Mouse (Mus musculus): ENCODE results near the gene Bhlha15. TPM values are rescaled to one million over a fixed set of nuclear protein-coding genes. Genes with fewer than 3 reads are reported as not detected.

Bhlha15 gene
- total RNA-seq, 1 experiment from 2014 or later = 0.61 TPM

DNA sequence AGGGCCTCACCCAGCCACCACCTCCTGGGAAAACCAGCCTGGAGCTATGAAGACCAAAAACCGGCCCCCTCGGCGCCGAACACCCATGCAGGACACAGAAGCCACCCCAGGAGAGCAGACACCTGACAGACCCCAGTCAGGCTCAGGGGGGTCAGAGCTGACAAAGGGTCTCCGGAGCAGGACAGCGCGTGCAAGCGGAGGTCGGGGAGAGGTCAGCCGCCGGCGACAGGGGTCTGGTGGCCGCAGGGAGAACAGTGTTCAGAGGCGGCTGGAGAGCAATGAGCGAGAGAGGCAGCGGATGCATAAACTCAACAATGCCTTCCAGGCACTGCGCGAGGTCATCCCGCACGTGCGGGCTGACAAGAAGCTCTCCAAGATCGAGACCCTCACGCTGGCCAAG is 940 bp downstream of the Bhlha15 start:
- DNase-seq = no peak

DNA sequence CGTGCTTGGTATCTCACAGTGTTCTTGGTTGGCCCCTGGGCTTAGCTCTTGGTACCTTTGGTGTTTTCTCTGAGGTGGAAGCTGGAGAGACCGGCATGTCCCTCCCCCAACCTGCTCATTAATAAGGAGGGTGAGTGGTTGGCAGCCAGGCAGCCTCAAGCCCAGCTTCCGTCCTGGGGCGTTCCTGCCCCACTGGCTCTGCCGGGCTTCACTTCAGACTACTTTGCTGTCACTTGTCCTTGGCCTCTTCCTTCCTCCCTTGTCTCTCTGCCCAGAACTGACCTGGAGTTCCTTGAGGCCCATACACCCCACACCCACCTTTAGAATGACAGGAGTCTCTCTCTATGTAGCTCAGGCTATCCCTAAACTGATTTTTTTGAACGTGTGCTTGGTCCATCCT is 2.6 kb downstream of the Bhlha15 start:
- no peak for DNase-seq

DNA sequence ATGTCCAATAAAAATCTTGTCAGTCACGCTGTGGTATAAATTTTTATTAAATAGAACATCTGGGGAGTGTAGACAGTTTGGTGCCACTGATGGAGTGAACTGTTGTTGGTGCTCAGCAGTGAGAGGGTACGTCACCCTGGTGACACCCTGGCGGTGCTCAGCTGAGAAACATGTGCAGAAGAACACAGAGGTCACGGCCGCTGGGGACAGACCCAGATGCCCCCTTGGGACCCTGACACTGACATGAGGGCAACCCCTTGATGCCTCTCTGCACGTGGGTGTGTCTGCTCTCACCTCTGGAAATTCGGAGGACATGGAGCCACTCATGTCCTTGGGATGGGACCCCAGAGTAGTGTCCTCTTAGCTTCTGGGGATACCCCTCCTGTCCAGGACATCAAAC is 4.3 kb downstream of the Bhlha15 start:
- DNase-seq = no peak

DNA sequence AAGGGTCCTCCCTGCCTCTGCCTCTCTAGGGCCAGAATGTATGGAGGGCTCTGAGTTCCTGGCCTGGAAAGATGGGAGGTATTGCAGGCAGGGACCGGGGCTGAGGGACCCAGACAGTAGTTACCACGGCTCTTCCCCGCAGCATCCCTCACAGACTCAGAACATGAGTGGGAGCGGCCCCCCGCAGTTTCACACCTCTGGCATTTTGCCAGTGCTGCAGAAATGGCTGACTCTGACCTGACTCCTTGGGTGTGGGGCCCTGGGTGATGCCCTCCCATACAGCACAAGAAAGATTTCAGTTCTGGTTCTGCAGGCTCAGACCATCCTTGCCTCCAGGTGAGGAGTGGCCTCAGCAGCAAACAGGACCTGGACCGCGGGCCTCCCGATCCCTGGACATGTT is 5.5 kb downstream of the Bhlha15 start:
- DNase-seq = no peak

DNA sequence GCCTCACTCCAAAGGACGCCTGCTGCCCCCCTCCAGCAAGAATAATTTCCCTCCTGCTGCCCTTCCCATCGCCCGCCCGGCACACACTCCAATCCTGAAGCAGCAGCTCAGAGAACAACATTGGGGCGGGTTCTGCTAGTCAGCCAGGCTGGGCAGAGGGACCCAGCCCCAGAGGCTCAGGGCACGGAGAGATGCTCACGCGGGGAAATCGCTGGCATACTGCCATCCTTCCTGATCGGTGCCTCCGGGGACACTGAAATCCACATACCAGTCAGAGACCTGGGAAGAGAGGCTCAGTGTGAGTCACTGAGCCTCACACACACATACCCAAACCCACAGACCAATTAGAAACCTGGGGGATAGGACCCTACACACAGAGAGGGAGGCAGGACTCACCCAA is 10.5 kb downstream of the Bhlha15 start:
- DNase-seq = no peak

DNA sequence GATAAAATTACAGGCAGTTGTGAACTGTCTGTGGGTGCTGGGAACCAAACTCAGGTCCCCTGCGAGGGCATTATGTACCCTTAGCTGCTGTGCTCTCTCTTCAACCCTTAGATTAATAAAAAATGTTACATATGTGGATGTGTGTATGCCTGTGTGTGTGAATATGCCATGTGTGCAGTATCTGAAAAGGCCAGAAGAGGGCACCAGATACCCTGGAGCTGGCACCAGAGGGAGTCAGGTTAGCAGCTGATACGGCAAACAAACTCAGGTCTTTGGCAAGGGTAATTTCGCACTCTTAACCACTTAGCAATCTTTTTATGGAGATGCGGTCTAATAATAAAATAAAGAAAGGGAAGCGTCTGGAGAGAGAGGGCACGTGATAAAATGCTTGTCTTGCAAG is 12.3 kb downstream of the Bhlha15 start:
- DNase-seq = no peak

DNA sequence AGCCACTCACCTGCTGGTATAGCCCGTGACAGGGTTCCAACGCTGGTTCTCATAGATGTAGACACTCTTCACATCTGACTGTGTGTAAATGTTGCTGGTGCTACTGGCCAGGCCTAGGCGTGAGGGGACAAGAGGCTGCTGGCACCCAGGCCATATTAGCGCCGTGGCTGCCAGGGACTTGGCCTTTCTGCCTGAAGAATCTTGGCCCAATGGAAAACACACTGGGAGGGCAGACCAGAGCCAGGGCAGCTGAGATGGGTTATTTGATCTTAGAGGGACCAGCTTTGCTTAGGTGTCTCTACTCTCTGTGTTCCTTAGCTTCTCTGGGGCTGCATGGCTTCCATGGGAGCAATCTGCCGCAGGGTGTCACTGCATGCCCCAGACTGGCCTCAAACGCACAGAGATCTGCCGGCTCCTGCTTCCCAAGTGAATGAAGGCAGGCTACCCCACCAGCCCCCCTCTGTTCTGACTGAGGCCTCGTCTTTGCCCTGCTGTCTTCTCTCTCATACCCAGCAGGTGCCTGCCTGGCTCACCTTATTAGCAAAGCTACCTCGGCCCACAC is 13.4 kb downstream of the Bhlha15 start:
- DNase-seq = no peak

DNA sequence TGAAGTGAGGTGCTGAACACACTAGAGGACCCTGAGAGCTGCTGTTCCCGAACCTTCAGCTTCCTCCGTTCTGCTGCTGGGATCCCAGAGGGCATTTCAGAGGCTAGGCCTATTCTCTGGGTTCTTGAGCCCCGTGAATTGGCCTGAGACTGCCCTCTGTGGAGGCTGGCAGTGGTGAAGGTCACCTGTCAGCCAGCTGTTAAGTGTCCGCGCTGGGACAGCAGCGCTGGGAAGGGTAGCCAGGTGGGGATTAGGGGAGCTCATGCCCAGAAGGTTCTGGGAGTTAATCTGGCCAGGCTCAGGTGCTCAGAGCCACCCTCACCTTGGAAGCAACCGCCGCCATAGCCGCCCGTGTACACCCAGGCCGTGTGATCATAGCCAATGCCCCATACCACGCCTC is 14.2 kb downstream of the Bhlha15 start:
- no peak for DNase-seq

DNA sequence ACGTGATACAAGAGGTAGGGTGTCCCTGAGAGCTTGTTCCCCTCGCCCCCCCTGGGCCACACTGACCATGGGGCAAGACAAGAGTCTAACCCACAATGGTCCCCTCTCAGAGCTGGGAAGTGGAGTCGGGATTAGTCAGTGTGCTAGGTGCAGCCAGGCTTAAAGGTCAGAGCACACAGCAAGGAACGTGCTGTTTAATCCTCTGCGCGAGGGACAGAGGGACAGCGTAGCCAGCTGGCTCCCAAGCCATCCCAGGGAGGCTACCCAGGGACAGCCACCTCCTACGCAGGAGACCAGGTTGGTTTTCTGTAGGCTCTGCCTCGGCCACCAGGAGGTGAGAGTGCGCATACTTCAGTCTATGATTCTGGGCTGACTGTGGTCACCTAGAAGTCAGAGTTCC is 14.8 kb downstream of the Bhlha15 start:
- DNase-seq = no peak

DNA sequence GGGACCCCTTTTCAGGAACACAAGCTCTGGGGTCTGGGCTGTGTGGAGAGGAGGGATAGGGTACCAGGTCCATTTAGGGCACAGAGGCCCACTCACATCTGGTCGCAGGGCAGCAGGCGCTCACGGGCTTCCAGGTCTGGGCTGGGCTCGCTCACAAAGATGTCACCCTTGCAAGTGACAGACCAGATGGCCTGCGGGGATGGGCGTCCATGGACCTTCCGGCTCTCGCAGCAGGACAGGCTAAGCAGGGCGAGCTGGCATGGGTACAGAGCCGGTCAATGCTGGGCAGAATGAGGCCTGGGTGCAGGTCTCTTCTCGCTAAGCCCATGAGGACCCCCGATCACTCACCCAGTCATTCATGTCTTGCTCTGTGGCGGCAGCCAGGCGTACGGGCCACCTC is 16.0 kb downstream of the Bhlha15 start:
- DNase-seq = no peak

DNA sequence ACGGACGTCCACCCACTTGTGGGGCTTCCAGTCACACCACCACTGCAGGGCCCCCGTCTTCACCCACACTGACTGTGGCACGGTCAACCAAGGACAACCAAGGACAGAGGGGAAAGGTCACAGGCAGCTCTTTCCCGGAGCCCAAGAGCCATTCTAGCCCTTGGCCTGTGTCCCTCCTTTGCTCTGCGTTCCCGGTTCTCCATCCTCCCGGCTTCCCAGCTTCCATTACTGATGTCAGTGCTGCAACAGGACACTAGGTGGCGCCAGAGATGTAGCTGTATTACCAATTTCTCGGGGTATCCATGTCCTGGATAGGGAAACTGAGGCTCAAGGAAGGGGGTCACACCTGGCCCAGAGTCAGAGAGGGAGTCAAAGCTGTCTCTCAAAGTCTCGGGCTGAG is 17.4 kb downstream of the Bhlha15 start:
- DNase-seq = peak; percentile 43

DNA sequence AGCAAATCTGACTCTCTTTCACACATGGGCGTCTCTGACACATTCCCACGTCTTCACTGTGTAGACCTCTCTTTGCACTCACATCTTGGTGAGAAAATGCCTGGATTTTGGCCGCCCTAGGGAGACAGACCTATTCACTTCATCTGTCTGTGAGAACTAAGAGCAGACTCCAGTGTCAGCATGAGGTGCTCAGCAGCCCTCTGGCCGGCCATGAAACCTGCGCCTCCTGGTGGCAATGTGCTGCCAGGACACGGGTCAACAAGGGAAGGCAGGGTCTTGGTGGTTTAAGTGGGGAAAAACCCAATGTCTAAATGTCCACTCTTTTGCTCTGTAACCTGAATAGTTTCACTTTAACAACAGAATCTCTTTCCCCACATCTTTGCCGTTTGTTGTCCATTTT is 24.4 kb downstream of the Bhlha15 start:
- DNase-seq = peak; percentile 75

DNA sequence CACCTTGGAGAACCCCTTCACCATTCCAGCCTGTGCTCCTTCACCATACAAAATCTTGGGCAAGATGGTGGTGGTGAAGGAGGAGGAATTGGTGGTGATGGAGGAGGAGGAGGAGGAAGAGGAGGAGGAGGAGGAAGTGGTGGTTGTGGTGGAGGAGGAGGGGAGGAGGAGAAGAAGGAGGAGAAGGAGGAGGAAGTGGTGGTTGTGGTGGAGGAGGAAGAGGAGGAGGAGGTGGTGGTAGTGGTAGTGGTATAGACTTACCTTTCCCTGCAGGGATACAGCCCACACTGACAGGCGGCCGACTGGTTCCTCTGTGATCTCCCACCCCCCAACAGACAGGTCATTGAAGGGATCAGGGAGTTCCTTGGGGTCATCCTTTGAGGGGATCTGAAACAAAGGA is 25.9 kb downstream of the Bhlha15 start:
- DNase-seq = no peak

DNA sequence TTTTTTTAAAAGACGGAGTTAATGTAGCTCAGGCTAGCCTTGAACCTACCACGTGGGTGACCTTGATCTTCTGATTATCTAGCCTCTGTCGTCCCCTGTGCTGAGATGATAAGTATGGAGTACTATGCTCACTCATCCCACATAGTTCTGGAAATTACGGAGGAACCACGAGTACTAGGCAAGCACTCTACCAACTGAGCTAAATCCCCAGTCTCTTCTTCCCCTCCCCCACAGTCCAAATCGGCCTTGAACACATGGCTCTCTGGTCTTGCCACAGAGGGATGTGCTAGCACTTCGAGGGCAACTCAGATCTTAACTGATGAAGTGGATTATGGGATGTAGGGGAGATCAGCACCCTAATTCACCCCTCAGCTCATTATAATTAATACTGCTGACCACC is 28.0 kb downstream of the Bhlha15 start:
- no peak for DNase-seq

DNA sequence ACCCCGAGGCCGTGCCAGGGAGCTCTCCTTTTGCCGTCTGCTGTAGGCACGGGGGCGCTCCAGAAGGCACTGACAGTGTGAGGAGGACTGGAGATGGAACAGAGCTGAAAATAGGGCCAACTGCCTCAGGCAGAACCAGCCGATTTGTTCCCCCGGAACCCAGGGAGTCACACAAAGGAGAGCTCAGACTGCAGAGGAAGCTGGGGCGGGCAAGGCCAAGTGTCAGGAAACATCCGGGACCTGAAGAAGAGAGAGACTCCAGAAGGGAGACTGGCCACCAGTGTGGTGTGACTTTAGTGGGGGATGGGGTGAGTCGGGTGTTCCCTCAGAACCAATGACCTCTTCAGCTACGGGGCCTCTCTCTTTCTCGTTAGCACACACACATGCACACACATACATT is 29.2 kb downstream of the Bhlha15 start:
- DNase-seq = no peak

DNA sequence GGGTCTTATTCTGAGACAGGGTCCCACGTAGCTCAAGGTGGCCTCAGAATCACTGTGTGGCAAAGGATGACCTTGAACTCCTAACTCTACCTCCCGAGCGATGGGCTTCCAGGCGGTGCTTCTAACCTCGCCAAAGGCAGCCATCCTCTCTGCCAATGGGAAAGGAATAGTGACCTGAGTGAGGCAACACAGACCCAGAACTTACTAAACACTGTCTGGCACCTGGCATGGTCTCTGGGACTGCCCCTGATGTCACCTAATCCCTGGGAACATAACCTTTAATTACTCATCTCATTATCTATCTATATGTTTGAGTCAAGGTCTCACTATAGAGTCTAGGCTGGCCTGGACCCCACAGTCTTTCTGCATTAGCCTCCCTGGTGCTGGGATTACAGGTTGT is 29.9 kb downstream of the Bhlha15 start:
- no peak for DNase-seq

DNA sequence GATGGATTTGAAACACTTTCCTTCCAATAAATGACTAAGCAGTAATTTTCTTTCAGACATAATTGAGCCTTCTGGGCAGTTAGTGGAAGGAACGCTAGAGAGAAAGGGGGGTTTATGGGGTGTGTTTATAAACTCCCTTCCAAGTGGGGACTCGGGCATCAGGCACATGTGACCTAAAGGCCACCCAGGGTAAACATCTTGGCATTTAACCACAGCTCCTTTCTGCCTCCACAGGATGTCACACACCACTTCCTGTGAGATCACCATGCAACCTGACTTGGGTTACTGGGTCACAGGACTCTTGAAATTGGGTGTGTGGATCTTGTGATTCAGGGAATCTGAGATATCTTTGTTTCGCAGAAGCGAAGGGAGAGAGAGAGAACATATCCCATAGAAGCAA is 31.2 kb downstream of the Bhlha15 start:
- DNase-seq = no peak

DNA sequence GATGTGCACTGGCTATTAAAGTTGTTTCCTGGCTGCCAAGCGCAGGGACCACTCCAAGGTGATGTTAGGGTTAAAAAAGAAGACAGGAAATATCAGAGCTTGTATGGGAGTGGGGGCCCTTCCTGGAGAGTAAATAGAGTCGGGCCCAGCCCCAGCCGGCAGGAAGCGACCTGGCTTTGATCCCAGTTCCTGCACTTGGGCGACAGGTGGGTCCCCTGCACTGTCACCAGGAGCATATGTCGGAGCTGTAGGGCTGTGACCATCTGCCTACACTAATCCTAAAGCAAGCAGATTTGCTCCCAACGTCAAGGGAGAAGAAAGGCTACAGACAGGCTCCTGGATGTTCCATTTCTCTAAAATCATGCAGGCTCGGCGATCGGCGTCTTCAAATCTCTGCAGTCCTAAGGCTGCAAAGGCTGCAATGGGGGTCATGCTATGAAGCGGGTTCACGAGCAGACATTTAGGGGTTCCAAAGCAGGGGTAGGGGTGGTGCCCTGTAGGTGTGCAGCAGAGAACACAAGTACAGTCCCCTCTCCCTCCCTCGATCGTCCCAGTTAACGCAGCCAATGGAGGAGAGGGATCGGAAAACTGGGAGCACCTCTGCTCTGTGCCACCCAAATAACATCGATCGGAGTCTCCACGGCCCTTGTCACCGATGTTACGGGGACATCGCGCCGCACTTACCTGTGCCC is 32.9 kb downstream of the Bhlha15 start:
- peak; percentile 57 for DNase-seq

DNA sequence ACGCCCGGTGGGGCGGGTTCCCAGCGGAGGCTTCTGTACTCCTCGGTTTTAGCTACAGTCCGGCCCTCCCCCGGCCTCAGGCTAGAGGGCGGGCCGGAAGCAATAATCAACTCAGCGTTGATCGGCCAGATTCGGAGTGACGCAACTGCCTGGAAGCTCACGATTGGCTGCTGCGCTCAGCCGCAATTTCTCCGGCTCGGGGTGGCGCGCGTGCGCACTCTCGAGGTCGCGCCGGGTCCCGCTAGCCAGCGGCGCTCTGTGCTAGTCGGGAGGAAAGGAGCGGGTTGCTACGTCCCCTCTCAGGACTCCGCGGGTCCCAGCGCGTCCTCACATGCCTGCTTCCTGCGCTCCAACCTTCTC is 33.4 kb downstream of the Bhlha15 start, which contains the start of gene Tecpr1:
Gene Tecpr1, minus strand, starts transcription at position 113 of the 360 bp plus-strand sequence.
- DNase-seq = peak; percentile 96

DNA sequence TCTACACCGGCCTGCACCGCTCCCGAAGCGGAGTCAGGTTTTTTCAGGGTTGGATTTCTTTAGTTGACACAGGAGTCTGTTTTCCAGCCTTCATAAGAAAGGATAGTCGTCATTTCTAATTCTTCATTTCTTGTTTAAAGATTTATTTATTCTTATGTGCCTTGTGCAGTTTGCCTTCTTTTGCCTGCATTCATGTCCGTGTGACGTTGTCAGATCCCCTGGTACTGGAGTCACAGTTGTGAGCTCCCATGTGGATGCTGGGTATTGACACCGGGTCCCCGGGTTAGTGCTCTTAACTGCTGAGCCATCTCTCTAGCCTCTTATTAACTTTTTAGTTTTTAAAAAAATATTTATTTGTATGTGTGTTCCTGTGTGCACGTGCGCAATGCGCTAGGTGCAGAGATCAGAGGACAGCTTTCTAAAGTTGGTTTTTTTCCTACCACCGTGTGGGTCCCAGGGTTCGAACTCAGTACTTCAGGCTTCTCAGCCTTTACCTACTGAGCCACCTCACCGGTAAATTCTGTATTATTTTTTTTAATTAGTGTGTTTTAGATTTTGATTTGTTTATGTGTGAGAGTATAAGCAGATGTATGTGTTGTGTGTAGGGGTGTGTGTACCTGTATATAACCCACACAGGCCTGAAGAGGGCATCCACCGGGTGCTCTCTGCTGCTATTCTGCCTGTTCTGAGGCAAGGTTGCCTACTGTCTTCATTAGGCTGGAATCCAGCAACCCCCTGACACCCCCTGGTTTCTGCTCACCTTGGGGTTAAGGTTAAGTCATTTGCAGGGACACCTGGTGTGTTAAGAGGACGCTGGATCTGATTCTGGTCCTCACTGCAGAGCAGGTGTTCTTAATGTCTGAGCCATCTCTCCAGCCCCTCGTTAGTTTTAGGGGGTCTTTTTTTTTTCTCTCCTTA is 34.1 kb downstream of the Bhlha15 start:
- no peak for DNase-seq

DNA sequence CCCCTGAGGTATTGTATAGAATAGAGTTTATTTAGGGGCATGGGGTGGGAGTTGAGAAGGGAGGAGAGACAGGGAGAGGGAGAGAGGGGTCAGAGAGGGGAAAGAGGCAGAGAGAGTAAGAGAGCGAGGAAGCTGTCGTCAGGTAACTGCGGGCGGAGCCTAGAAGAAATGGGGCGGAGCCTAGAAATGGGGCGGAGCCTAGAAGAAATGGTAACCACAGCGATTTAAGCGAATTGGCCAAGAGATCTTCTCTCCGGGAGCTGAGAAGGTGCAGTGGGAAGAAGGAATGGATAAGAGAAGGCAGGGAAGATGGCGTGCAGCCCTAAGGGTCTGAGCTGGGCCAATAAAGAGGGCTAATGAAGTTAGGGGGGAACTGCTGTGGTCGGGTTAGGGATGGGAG is 36.1 kb downstream of the Bhlha15 start:
- no peak for DNase-seq

DNA sequence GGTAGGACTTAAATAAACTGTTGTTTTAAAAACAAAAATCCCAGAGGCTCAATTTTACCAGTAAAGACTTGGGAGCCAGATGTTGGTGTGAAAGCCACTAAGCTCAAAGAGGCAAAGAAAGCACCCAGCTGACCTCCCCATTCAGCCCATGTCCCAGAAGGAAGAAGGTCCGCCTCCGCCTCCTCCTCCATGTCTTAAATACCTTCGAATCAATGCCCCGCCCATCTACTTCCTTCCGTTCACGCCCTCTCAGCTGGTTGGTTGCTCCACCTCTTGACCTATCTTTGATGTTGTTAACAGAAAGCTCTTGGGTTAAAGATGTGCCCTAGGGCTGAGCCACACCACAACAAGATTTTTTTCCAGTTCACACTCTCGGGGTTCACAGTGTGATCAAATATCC is 40.1 kb downstream of the Bhlha15 start:
- no peak for DNase-seq

DNA sequence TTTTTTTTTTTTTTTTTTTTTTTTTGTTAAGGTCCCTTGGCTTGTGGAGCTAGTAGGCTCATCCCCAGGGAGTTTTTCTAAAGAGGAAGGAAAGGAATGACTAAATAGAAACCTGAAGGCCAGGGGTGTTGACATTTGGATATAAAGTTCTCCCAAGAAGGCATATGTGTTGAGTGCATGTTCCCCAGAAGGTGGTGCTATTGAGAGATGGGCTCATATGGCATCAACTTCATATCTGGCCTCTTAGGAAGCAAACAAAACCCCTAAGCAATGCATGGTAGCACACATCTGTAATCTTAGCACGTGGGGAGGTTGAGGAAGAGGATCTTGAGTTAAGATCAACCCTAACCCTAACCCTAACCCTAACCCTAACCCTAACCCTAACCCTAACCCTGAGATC is 41.3 kb downstream of the Bhlha15 start:
- no peak for DNase-seq

DNA sequence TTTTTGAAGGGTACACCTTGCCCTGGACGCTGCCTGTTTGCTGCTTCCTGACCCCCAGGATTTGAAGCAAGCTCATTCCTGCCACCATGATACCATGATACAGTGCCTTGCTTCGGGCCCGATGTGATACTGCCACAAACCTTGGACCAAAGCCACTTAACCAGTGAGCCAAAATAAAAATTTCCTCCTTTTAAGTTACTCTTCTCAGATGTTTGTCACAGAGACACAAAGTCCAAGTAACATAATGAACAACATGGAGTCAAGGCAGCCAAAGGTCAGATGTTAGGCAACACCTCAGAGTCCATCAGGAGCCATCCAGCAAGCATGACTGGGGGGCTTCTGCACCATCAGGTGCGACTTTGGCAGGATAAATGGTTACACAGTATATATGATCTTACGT is 42.4 kb downstream of the Bhlha15 start:
- no peak for DNase-seq

All from adrenal gland, postnatal 25 days (tissue).